Mouse (Mus musculus) forebrain, embryonic 14.5 days (tissue): Measurements from ENCODE around the gene Olfr456. TPM values are rescaled to one million over a fixed set of nuclear protein-coding genes. Genes with fewer than 3 reads are reported as not detected.

Source experiments
- ATAC-seq: fragments of 200-750 bp; cut with Nextera tagmentation; 2 replicates; pipeline ENCODE4 v1.8.0; 2017; ENCODE audit warnings: mild to moderate bottlenecking, moderate library complexity
- DNase-seq: peaks from one replicate; pipeline ENCODE4 v3.0.0-alpha.2; 2015; ENCODE audit warnings: low spot score
- H3K27ac ChIP-seq: fragments of 300-500 bp; sonication (generic); 2 replicates; pipeline ENCODE4 v1.5.1; 2014; ENCODE audit warnings: low read depth, mild to moderate bottlenecking, control low read depth, low read length, moderate library complexity
- H3K27me3 ChIP-seq: fragments of 300-500 bp; sonication (generic); replicated peaks from 2 replicates; pipeline ENCODE4 v1.6.1; 2014; ENCODE audit warnings: low read length, control low read depth, mixed read lengths; ENCODE audit not compliant: control insufficient read depth, insufficient read depth
- H3K36me3 ChIP-seq: fragments of 300-500 bp; sonication (generic); 2 replicates; pipeline ENCODE4 v1.6.1; 2014; ENCODE audit warnings: low read length, control low read depth; ENCODE audit not compliant: control insufficient read depth, insufficient read depth
- H3K4me1 ChIP-seq: fragments of 300-500 bp; sonication (generic); 2 replicates; pipeline ENCODE4 v1.6.1; 2014; ENCODE audit warnings: antibody characterized with exemption, low read length, control low read depth; ENCODE audit not compliant: control insufficient read depth, insufficient read depth
- H3K4me2 ChIP-seq: fragments of 300-500 bp; sonication (generic); 2 replicates; pipeline ENCODE4 v1.6.1; 2014; ENCODE audit warnings: mild to moderate bottlenecking, control low read depth, low read length
- H3K4me3 ChIP-seq: fragments of 300-500 bp; sonication (generic); 2 replicates; pipeline ENCODE4 v1.5.1; 2014; ENCODE audit warnings: low read depth, low read length, control low read depth
- H3K9ac ChIP-seq: fragments of 300-500 bp; sonication (generic); 2 replicates; pipeline ENCODE4 v1.6.1; 2014; ENCODE audit warnings: mild to moderate bottlenecking, low read length, control low read depth, moderate library complexity
- H3K9me3 ChIP-seq: fragments of 300-500 bp; sonication (generic); replicated peaks from 2 replicates; pipeline ENCODE4 v1.6.1; 2016; ENCODE audit warnings: low read length, control low read depth, mixed read lengths; ENCODE audit not compliant: control insufficient read depth
- WGBS: fragments of 180-500 bp; shearing (Covaris S2); extraction: QIAGEN DNeasy Blood & Tissue Kit; methylation state at CpG from one replicate; pipeline ENCODE4 v1.1.7; 2014; 5-methylcytosine and 5-hydroxymethylcytosine counted together
- polyA plus RNA-seq: library from polyadenylated mRNA; unstranded; fragments of >200 nt; fragmentation: Nextera tagmentation; extraction: Ambion mirVana; gene quantifications from 2 replicates; pipeline ENCODE4 v1.2.1, GENCODE M21; 2014

Gene Olfr456
- polyA plus RNA-seq, 1 experiment from 2014 or later = not detected

GRCm38 (mm10) chr6:42465096-42465495, 21.9 kb downstream of the Olfr456 start, which contains the start of gene Olfr458:
TSS of gene Olfr458 (minus strand) at chr6:42465196.
- no peak for ATAC-seq
- 73% methylated on average over 1 of the region's 1 CpGs for WGBS
- no peaks in the 10 kb centered on the region for H3K9me3 ChIP-seq
- no peak within 1 kb of the TSS for H3K9ac ChIP-seq
- no peaks in the 10 kb centered on the region for H3K4me1 ChIP-seq
- no peaks in the 10 kb centered on the region for H3K36me3 ChIP-seq
- DNase-seq = no peak
- H3K4me3 ChIP-seq = no peak within 1 kb of the TSS
- H3K27ac ChIP-seq = no peak within 1 kb of the TSS
- no peak within 1 kb of the TSS for H3K4me2 ChIP-seq
- H3K27me3 ChIP-seq = no peaks in the 10 kb centered on the region

GRCm38 (mm10) chr6:42447381-42447780, 39.6 kb downstream of the Olfr456 start:
- Histone ChIP-seq H3K9me3 (no peaks in the 10 kb centered on the region), H3K4me3 (no peak overlapping the region), H3K27me3 (no peaks in the 10 kb centered on the region), H3K9ac (no peak overlapping the region), H3K36me3 (no peaks in the 10 kb centered on the region), H3K4me1 (no peaks in the 10 kb centered on the region), H3K27ac (no peak overlapping the region), H3K4me2 (no peak overlapping the region)
- 85% methylated on average over 2 of the region's 2 CpGs for WGBS
- no peak for DNase-seq
- ATAC-seq = no peak

- no peak for DNase-seq
- WGBS = 87% methylated on average over 2 of the region's 2 CpGs
Observed at GRCm38 (mm10) chr6:42444491-42444890, 42.5 kb downstream of the Olfr456 start.

GRCm38 (mm10) chr6:42441395-42441794, 45.6 kb downstream of the Olfr456 start:
- Histone ChIP-seq H3K27me3 (no peaks in the 10 kb centered on the region), H3K4me1 (no peaks in the 10 kb centered on the region), H3K27ac (no peak overlapping the region), H3K9ac (no peak overlapping the region), H3K4me2 (no peak overlapping the region), H3K4me3 (no peak overlapping the region), H3K9me3 (no peaks in the 10 kb centered on the region), H3K36me3 (no peaks in the 10 kb centered on the region)
- 83% methylated on average over 2 of the region's 2 CpGs for WGBS
- no peak for DNase-seq
- no peak for ATAC-seq

More at GRCm38 (mm10) chr6:42444491-42444890, 42.5 kb downstream of the Olfr456 start:
- no peaks in the 10 kb centered on the region for H3K27me3 ChIP-seq
- H3K27ac ChIP-seq = no peak overlapping the region
- no peaks in the 10 kb centered on the region for H3K9me3 ChIP-seq
- no peaks in the 10 kb centered on the region for H3K4me1 ChIP-seq
- no peak for ATAC-seq
- H3K9ac ChIP-seq = no peak overlapping the region
- H3K4me2 ChIP-seq = no peak overlapping the region
- no peaks in the 10 kb centered on the region for H3K36me3 ChIP-seq
- no peak overlapping the region for H3K4me3 ChIP-seq

Other genes with a start within 250 kb of the Olfr456 start
- gene Gstk1, start 241.3 kb downstream of the Olfr456 start, polyA plus RNA-seq = 9.9 and 13.1 TPM in 2 replicates
- gene Tmem139, start 225.2 kb downstream of the Olfr456 start, polyA plus RNA-seq = not detected in 2 replicates
- 61.3 and 65.4 TPM in 2 replicates for gene Casp2, start 222.2 kb downstream of the Olfr456 start, polyA plus RNA-seq
- 1.3 and 1.6 TPM in 2 replicates for gene Clcn1, start 200.5 kb downstream of the Olfr456 start, polyA plus RNA-seq
- gene Fam131b, start 162.6 kb downstream of the Olfr456 start, polyA plus RNA-seq = 4.7 and 5.6 TPM in 2 replicates
- 34.8 and 41.0 TPM in 2 replicates for gene Zyx, start 137.6 kb downstream of the Olfr456 start, polyA plus RNA-seq
- 0.05 and 0.07 TPM in 2 replicates for gene Epha1, start 113.9 kb downstream of the Olfr456 start, polyA plus RNA-seq
- gene Tas2r143, start 87.0 kb downstream of the Olfr456 start, polyA plus RNA-seq = not detected in 2 replicates
- gene Tas2r135, start 81.8 kb downstream of the Olfr456 start, polyA plus RNA-seq = not detected in 2 replicates
- gene Tas2r126, start 52.7 kb downstream of the Olfr456 start, polyA plus RNA-seq = not detected in 2 replicates
- gene Olfr458, start 22.0 kb downstream of the Olfr456 start, polyA plus RNA-seq = not detected in 2 replicates
- not detected in 2 replicates for gene Olfr457, start 10.9 kb downstream of the Olfr456 start, polyA plus RNA-seq
- not detected in 2 replicates for gene Olfr455, start 60.4 kb upstream of the Olfr456 start, polyA plus RNA-seq
- gene Tcaf3, start 110.5 kb upstream of the Olfr456 start, polyA plus RNA-seq = not detected in 2 replicates
- 0.55 and 0.63 TPM in 2 replicates for gene Tcaf2, start 158.0 kb upstream of the Olfr456 start, polyA plus RNA-seq
- gene Tcaf1, start 222.9 kb upstream of the Olfr456 start, polyA plus RNA-seq = 176 and 209 TPM in 2 replicates